Mouse (Mus musculus): ENCODE data around the gene Fancg.

DNA sequence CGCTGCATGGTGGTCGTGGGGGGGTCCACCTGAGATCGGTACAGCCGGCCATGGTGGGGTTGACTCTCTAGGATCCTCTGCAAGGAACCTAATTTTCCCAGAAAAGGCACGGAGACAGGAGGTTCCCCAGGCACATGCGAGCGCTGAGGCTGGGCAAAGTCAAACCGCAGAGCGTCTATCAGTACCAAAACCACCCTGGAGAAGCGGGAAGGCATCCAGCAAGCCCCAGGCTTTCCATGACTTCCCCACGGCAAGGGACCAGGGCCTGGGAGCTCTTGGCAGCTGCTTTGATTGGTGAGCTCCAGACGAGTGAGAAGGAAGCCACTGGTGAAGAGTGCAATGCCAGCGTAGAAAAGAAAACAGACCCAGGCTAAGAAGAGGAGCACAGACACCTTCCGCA, 14.4 kb upstream of the Fancg start:
- TF ChIP-seq CTCF (IDR thresholded peaks at IDR 0.05; ENCODE audit: extremely low read depth, insufficient read length, insufficient replicate concordance, low read depth, low read length) = no peak
- no peak for TF ChIP-seq POLR2A (IDR thresholded peaks at IDR 0.05; ENCODE audit: low read depth, low read length)
